Mouse (Mus musculus) heart, postnatal 14 days (tissue): ENCODE measurements around the gene Riox2. TPM values are rescaled to one million over a fixed set of nuclear protein-coding genes. Genes with fewer than 3 reads are reported as not detected.
A peak's percentile ranks its signal among the peaks of the same experiment; 100 is the strongest.

ENCODE experiments used
- DNase-seq, 2 experiments: peaks; one replicate each; pipeline ENCODE4 v3.0.0; 2021 to 2022
- intact Hi-C: fragments of 180-260 bp; cut with DNase I; formaldehyde crosslinking; loops from one replicate; pipeline ENCODE4 v1.15.1; 2025
- total RNA-seq, 2 experiments: library from RNA; stranded (reverse); gene quantifications; 2 replicates each; pipeline ENCODE4 v1.2.3; 2021

Gene Riox2
- total RNA-seq, 2 experiments from 2014 or later = 12.7 to 12.9 TPM

DNA sequence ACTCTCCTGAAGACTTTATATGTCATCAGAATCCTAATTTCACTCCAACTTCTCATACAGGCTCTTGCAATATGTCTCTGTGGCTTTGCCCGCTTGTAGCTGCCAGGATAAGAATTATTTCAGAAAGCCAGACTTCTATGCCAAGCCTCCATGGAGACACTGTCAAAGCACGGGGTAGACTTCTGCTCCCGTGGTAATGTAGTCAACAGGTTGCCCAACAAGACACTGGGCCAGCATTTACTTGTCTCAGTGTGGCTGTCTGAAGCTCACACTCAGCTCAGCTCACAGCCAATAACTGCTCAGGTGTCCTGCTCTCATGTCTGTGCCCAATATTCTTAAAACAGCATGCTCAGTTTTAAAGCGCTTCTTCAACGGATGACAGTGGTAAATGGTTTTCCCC is 43.6 kb downstream of the Riox2 start:
- intact Hi-C loops = loop anchor here (5.0 kb wide), 1 partner anchor 43 kb away; the partner anchor contains the start of gene Riox2
- no peak for DNase-seq

DNA sequence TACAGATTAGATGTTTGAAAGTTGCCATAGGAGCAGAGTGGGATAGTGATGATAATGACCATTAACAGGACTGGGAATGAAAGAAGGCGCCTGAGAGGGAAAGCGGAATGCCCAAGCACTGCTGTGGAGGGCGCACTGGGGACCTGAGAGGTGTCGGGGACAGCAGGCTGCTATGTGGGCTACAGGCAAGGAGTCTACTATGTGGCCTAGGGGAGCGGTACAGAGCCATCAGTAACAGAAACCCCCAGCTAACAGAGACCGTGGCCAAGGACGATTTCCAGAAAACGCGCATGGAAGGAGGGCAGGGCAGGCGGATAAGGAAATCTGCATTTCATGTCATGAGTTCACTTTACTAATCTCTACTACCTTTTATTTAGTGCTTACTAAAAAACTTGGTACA is 45.4 kb downstream of the Riox2 start:
- intact Hi-C loops = loop anchor here (5.0 kb wide), 1 partner anchor 45 kb away; the partner anchor contains the start of gene Riox2
- peak in 1 of 2 experiments; percentile 10 for DNase-seq

DNA sequence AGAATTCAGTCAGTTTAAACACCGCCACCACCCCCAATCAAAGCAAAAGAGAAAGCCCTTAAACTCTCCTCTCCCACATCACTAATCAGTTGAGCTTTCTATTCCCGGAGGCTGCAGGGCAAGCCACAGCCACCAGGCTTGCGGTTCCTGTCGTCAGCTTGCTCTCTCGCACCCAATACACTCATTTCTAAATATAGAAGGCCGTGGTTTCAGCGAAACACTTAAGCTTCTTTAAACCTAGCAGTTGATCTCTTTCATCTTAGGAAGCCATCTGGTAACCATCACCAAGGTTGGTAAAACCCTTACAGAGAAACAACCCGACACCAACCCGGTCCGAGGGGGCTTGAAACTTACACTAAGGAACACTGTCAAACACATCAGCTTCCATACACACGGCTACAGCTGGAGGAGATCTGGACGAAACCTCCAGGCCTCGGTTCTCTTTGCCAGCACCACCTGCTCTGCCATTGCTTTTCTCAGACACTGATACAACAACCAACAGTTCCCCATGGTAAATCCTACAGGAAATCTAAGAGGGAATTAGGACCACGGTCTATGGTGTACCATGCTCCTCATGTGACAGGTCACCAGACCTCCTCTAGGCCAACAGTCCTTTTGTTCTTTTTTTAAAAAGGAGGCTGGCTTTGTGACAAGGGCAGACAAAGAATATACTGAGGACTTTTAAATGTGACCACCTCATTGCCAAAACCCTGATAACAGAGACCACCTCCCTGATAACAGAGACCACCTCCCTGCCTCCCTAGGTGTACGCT is 46.1 kb downstream of the Riox2 start:
- peak in 1 of 2 experiments; percentile 27 for DNase-seq
- intact Hi-C loops = loop anchor here (5.0 kb wide), 1 partner anchor 45 kb away; the partner anchor contains the start of gene Riox2

DNA sequence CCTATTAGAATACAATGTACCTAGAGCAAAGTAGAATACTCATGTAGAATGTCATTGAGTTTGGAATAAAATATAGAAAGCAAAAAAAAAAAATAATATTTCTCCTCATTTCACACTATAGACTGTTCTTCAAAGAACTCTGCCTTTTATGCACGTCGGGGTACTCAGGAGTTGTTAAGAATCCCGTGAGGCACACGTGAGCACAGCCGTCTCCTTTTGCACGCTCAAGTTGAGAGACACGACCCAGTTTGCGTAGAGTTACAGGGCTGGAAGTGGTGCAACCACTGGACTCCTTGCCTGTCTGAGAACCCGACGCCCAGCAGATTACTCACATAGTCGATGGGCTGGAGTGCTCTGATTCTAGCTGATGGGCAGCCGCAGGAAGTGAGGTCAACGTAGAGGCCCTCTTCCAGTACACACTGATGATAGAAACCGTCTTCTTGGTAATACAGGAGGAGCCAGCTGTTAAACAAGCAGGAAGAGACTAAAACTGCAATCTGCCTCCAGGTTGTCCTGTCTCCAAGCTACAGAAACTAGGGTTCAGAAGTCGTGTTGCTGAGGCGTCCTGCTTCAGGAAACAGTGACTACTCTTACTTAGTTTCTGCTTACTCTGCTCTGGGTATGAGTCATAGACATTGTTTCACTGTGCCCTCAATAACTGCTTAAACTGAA is 50.3 kb downstream of the Riox2 start:
- DNase-seq = no peak
- intact Hi-C loops = no loop called here

DNA sequence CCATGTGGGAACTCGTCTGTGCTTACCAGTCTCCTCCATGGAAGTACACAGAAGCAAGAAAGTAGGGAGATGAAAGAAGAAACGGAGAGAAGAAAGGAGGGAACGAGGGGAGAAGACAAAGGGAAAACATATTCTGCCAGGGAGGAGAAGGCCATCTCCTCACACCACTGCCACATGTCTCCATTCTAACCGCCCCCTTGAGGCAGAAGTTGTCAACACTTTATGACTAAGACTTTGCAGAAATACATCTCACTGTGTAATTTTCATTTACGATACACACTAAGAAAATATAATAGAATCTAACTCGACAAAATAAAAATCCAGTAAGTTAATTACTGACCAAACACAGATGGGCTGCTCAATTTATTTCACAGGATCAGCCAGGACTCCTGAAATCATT is 55.4 kb downstream of the Riox2 start:
- intact Hi-C loops = loop anchor here (5.0 kb wide), 1 partner anchor 35 kb away; no protein-coding TSS in a partner anchor
- no peak for DNase-seq

DNA sequence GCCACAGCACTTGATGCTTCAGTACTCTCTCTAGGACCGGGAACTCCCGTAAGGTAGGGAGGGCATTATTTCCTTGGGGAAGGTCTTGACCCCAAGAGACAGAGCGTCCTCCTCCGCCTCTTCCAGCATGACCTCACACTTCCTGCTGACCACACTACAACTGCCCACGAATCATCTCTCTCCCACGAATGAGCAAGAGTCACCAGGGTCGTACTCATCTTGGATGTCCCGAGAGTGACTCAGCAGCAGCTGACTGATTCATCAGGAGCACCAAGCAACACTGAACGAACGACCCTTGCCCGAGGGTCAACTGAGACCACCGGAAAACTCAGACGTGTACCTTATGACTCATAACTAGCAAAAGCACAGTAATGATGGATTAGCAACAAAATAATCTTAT is 58.0 kb downstream of the Riox2 start:
- intact Hi-C loops = loop anchor here (5.0 kb wide), 1 partner anchor 37 kb away; no protein-coding TSS in a partner anchor
- no peak for DNase-seq

DNA sequence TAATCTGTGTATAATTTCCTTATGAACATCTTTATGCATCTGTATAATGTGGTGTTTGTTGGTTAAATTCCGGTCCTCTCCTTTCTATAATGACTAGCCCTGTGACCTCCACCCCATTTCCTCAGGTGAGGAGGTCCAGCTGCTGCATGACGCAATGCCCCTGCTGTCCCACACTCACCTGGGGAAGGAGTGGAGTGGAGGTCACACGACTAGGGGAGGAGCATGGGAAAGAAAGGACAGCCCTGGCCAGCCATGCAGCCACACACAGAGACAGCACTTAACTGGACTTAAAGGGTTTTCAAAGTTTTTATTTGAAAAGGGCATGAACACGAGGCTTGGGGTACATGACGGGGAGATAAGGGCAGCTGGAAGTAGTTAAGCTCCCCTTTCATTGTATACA is 59.7 kb downstream of the Riox2 start:
- intact Hi-C loops = no loop called here
- no peak for DNase-seq

DNA sequence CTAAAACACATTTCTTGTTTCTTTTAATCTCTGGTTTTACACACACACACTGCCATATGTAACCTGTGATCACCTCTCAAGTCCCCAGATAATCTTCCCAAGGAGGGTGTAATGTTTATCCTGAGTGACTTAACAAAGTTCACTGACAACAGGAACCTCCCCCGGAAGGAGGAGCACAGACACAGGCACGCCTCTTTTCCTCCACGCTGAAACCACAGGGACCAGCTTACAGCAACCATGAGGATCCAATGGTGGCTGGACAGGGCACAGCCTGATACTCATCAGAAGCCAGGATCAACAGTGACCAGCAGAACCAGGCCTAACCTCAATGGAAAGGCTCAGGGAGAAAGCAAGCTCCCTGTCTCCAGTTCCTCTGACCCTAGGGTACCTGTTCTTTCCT is 61.0 kb downstream of the Riox2 start:
- intact Hi-C loops = no loop called here

DNA sequence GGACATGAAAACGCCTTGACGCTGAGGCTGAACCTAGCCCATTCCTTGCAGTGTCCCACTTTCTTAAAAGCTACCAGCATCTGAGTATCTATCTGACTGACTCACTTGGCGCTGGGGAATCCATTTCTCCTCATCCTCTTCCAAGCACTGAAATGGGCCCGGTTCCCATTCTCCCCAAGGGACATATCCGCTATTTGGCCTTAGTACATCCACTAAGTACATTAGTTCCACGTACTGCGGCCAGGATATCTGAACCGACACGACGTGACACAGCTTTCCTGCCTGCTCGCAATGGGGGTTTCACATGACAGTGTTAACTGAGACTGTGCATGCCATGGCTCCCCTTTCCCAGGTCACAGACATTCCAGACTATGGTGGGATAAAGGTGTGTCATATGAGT is 62.8 kb downstream of the Riox2 start:
- DNase-seq = peak; percentile 40 to 44
- intact Hi-C loops = loop anchor here (2.0 kb wide), 1 partner anchor 82 kb away; no protein-coding TSS in a partner anchor

More for the DNA sequence above, 61.0 kb downstream of the Riox2 start:
- DNase-seq = no peak

DNA sequence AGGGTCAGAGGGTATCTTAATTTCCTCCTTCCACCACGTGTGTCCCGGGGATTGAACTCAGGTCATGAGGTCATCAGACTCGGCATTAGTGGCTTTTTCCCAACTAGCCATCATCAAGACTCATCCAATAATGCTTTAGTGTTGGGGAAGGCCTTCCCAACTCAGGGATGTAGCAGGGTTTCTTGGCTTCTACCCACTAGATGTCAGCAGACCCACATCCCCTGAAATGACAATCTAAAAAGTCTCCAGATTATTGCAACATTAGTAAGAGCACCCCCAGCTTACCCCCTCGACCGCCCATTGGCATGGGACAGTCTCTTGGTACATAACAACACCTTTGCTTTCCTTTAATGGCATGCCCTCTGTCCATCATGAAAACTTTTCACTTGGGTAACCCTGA is 64.1 kb downstream of the Riox2 start:
- DNase-seq = no peak
- intact Hi-C loops = loop anchor here (2.0 to 5.0 kb wide), 2 partner anchors 67 to 81 kb away; partner anchors contain the start of gene Crybg3

DNA sequence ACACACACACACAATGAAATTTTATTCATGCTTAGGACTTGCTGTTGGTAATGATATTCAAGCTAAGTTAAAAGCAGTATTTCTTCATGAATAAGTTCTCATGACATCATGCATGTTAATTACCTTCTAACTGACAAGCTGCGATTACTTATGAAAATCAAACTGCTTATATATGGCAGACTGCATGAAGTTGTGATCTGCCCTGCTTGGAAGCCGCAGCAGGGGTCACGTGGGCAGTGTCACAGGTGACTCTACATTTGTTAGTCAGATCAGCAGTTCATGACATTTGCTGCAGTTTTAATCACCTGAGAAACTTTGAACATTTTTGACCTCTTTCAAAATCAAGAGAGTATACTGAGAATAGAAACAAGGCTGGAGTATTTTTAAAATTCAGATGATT is 69.4 kb downstream of the Riox2 start:
- intact Hi-C loops = no loop called here
- no peak for DNase-seq

DNA sequence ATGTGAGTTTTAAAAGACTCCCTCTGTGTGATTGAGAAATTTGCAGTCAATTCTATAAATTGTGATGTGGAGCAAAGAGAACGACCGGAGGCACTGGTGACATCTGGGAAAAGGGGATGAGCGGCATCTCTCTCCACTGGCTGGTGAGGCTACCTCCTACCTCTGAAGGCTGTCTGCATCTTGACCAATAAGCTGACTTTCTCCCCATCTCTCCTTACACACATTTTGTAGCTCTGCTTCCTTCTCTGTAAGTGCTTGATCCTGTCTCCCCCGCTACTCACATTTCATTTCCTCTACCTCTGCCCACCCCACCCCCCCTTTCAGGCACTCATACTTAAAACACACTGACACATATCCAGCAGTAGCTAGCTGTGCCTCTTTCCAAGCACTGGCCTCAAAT is 69.8 kb downstream of the Riox2 start:
- intact Hi-C loops = no loop called here

More for the DNA sequence above, 69.8 kb downstream of the Riox2 start:
- DNase-seq = no peak

Other genes starting within 250 kb of the Riox2 start
- gene Olfr201, start 199.1 kb upstream of the Riox2 start, total RNA-seq = not detected
- gene Olfr202, start 185.0 kb upstream of the Riox2 start, total RNA-seq = not detected
- not detected for gene Olfr203, start 172.9 kb upstream of the Riox2 start, total RNA-seq
- not detected for gene Olfr204, start 153.5 kb upstream of the Riox2 start, total RNA-seq
- gene Olfr205, start 140.6 kb upstream of the Riox2 start, total RNA-seq = not detected
- gene Olfr206, start 122.5 kb upstream of the Riox2 start, total RNA-seq = not detected
- gene Olfr209, start 107.8 kb upstream of the Riox2 start, total RNA-seq = not detected
- gene Gabrr3, start 64.4 kb upstream of the Riox2 start, total RNA-seq = not detected
- 10 to 100 TPM; 64.1 to 67.2 TPM for gene Crybg3, start 129.2 kb downstream of the Riox2 start, total RNA-seq
- gene Arl6, start 167.6 kb downstream of the Riox2 start, total RNA-seq = 1 to 10 TPM; 4.9 to 6.3 TPM